Mouse (Mus musculus) heart, embryonic 14.5 days (tissue): Measurements from ENCODE around the gene Il15. TPM values are rescaled to one million over a fixed set of nuclear protein-coding genes. Genes with fewer than 3 reads are reported as not detected.

Experiments used
- ATAC-seq: fragments of 200-750 bp; cut with Nextera tagmentation; 2 replicates; pipeline ENCODE4 v1.8.0; 2017; ENCODE audit warnings: low read depth, moderate TSS enrichment; ENCODE audit not compliant: insufficient number of reproducible peaks, insufficient read depth, low FRiP score
- H3K27ac ChIP-seq, 2 experiments: fragments of 200-500 bp in 1 of 2; fragments of 300-500 bp in 1 of 2; sonication (generic) in 1 of 2; replicated peaks in 1 of 2; 2 replicates each; pipeline ENCODE4 v1.5.1; 2012 to 2014; ENCODE audit warnings: low read depth in 2 of 2, low read length in 2 of 2, control low read depth in 1 of 2, mild to moderate bottlenecking in 1 of 2, mixed read lengths in 1 of 2; ENCODE audit not compliant: control insufficient read depth in 1 of 2, insufficient read depth in 1 of 2
- H3K27me3 ChIP-seq: fragments of 300-500 bp; sonication (generic); 2 replicates; pipeline ENCODE4 v1.6.1; 2014; ENCODE audit warnings: mild to moderate bottlenecking, low read length, control low read depth; ENCODE audit not compliant: control insufficient read depth, insufficient read depth
- H3K36me3 ChIP-seq: fragments of 300-500 bp; sonication (generic); 2 replicates; pipeline ENCODE4 v1.6.1; 2014; ENCODE audit warnings: mild to moderate bottlenecking, control low read depth, low read length, mixed read lengths; ENCODE audit not compliant: control insufficient read depth, insufficient read depth
- H3K4me1 ChIP-seq, 2 experiments: fragments of 200-500 bp in 1 of 2; fragments of 300-500 bp in 1 of 2; sonication (generic) in 1 of 2; 2 replicates each; pipeline ENCODE4 v1.6.1; 2012 to 2014; ENCODE audit warnings: low read length in 2 of 2, control low read depth in 1 of 2, mixed read lengths in 1 of 2; ENCODE audit not compliant: control insufficient read depth in 2 of 2, insufficient read depth in 2 of 2
- H3K4me2 ChIP-seq: fragments of 300-500 bp; sonication (generic); 2 replicates; pipeline ENCODE4 v1.6.1; 2014; ENCODE audit warnings: mild to moderate bottlenecking, low read length
- H3K4me3 ChIP-seq, 2 experiments: fragments of 200-500 bp in 1 of 2; fragments of 300-500 bp in 1 of 2; sonication (generic) in 1 of 2; 2 replicates each; pipeline ENCODE4 v1.5.1; 2012 to 2014; ENCODE audit warnings: low read length in 2 of 2, mild to moderate bottlenecking in 2 of 2, control low read depth in 1 of 2, low read depth in 1 of 2, moderate library complexity in 1 of 2; ENCODE audit not compliant: control insufficient read depth in 1 of 2, insufficient read depth in 1 of 2
- H3K9ac ChIP-seq: fragments of 300-500 bp; sonication (generic); 2 replicates; pipeline ENCODE4 v1.6.1; 2014; ENCODE audit warnings: mild to moderate bottlenecking, low read length
- H3K9me3 ChIP-seq: fragments of 300-500 bp; sonication (generic); 2 replicates; pipeline ENCODE4 v1.6.1; 2016; ENCODE audit warnings: low read length, control low read depth; ENCODE audit not compliant: control insufficient read depth
- WGBS: fragments of 180-500 bp; shearing (Covaris S2); extraction: QIAGEN DNeasy Blood & Tissue Kit; methylation state at CpG from one replicate; pipeline ENCODE4 v1.1.7; 2014; 5-methylcytosine and 5-hydroxymethylcytosine counted together
- polyA plus RNA-seq: library from polyadenylated mRNA; unstranded; fragments of >200 nt; fragmentation: Nextera tagmentation; extraction: Ambion mirVana; gene quantifications from 2 replicates; pipeline ENCODE4 v1.2.1, GENCODE M21; 2014

Gene Il15
- polyA plus RNA-seq, 1 experiment from 2014 or later, result 26.8 TPM

DNA sequence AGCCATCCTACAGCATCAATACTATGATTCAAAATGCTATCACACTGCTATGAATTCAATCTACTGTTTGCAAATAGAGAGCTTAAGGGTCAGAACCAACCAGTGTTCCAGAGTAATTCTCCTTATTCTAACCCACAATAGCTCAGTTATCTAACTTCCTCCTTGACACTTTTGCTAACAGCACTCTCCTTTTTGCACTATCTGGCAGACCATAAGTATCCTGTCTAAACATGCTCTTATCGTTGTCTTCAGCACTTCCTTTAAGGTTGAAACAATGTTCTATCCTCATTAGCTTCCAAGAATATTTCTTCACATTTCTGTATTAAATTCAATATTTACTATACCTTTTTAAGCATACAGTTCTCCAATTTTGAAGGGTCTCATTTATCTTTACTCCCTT, 15.4 kb downstream of the Il15 start:
- Histone ChIP-seq H3K27me3 (no peaks in the 10 kb centered on the region), H3K36me3 (no peaks in the 10 kb centered on the region), H3K4me1 (peaks cover 2 to 38% of the 10 kb centered on the region in 2 experiments; a peak in 3 of 4 replicates), H3K27ac (peak overlapping the region in 1 of 2 experiments; percentile 67; a peak in 2 of 4 replicates), H3K9ac (no peak overlapping the region), H3K9me3 (no peaks in the 10 kb centered on the region), H3K4me3 (no peak overlapping the region), H3K4me2 (no peak overlapping the region)
- peak; percentile 75; the same call in 1 of the 2 replicates for ATAC-seq
- 3% methylated on average over 1 of the region's 1 CpGs for WGBS

DNA sequence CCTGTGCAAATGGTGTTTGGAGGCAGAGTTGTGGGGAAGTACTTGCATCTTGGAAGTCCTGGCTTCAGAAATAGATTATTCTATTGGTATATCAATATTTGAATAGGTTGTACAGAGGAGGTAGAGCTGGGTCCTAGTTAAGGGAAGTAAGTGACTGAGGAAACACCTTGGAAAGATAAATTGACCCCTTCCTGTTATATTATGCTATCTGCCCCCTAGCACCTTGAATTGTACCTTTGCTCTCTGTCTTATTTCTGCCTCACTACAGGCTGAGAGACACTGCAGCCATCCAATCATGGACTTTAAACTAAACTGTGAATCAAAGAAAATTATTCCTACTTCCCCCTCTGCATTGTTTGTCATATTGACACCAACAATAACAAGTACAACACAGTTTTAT, 17.2 kb downstream of the Il15 start:
- Histone ChIP-seq H3K4me1 (peaks cover 2 to 38% of the 10 kb centered on the region in 2 experiments; a peak in 3 of 4 replicates), H3K27me3 (no peaks in the 10 kb centered on the region), H3K9ac (no peak overlapping the region), H3K27ac (no peak overlapping the region), H3K4me3 (no peak overlapping the region), H3K9me3 (no peaks in the 10 kb centered on the region), H3K4me2 (no peak overlapping the region), H3K36me3 (no peaks in the 10 kb centered on the region)
- ATAC-seq, result no peak

DNA sequence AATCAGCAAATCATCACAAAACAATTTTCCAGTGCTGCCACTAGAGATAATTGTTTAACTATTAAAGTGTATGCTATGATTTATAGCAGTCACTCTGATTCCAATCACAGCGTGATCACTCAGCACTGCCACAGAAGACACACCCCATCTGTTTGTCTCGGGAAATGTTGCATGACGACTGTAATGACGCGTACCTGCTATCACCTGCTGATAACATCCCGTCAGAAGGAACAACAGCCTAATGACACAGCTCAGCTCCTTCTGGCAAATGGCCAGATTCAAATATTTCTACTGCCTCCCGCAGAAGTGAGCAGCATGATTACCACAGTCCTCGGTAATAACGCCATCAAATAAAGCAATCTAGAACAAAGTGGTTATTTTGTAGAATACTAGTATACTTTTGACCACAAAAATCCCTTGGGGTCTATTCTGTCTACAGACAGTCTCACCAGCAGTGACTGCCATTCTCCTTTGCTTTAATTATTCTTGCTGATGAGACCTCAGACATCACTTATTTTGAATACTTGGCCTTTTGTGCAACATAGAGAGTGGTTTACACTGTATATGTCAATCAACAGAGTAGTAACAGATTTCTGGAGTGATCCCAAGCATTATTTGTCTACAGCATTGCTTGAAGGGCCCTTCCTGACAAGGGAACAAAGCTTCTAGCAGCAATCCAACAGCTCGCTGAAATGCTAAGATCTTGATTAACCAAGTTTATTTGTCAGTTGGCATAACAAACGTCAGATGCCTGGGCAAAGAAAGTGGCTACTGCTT, 18.4 kb downstream of the Il15 start:
- Histone ChIP-seq H3K9me3 (no peaks in the 10 kb centered on the region), H3K27ac (no peak overlapping the region; a peak in 1 of 4 replicates), H3K9ac (no peak overlapping the region), H3K4me3 (no peak overlapping the region), H3K4me2 (peak overlapping the region; percentile 19), H3K27me3 (no peaks in the 10 kb centered on the region), H3K4me1 (peaks cover 2 to 38% of the 10 kb centered on the region in 2 experiments; a peak in 3 of 4 replicates), H3K36me3 (no peaks in the 10 kb centered on the region)
- no peak for ATAC-seq
- 12% methylated on average over 11 of the region's 11 CpGs for WGBS

- no peak overlapping the region for H3K27ac ChIP-seq
- H3K36me3 ChIP-seq, result peaks cover 9% of the 10 kb centered on the region; the same call in 1 of the 2 replicates
- H3K27me3 ChIP-seq, result no peaks in the 10 kb centered on the region
- H3K4me2 ChIP-seq, result no peak overlapping the region
- H3K4me3 ChIP-seq, result no peak overlapping the region
- no peak for ATAC-seq
- H3K9me3 ChIP-seq, result no peaks in the 10 kb centered on the region
- peaks cover 2 to 33% of the 10 kb centered on the region in 2 experiments; a peak in 3 of 4 replicates for H3K4me1 ChIP-seq
- no peak overlapping the region for H3K9ac ChIP-seq
- 50% methylated on average over 3 of the region's 3 CpGs for WGBS
These were observed 19.7 kb downstream of the Il15 start for GRCm38 (mm10) chr8:82383346-82383745.

GRCm38 (mm10) chr8:82382316-82382715, 20.7 kb downstream of the Il15 start:
- no peak for ATAC-seq
- Histone ChIP-seq H3K4me3 (no peak overlapping the region), H3K36me3 (peaks cover 17% of the 10 kb centered on the region; the same call in 1 of the 2 replicates), H3K9ac (no peak overlapping the region), H3K27ac (no peak overlapping the region), H3K4me1 (peaks cover 2 to 26% of the 10 kb centered on the region in 2 experiments; a peak in 3 of 4 replicates), H3K4me2 (no peak overlapping the region), H3K27me3 (no peaks in the 10 kb centered on the region), H3K9me3 (no peaks in the 10 kb centered on the region)
- WGBS, result 53% methylated on average over 2 of the region's 2 CpGs

- ATAC-seq, result no peak
- H3K27ac ChIP-seq, result no peak overlapping the region
- H3K4me1 ChIP-seq, result peaks cover 0 to 4% of the 10 kb centered on the region in 2 experiments; a peak in 1 of 4 replicates
- 63% methylated on average over 4 of the region's 4 CpGs for WGBS
- H3K9ac ChIP-seq, result no peak overlapping the region
- H3K4me2 ChIP-seq, result no peak overlapping the region
- no peaks in the 10 kb centered on the region for H3K9me3 ChIP-seq
- H3K36me3 ChIP-seq, result peaks cover 24% of the 10 kb centered on the region; the same call in 1 of the 2 replicates
- H3K4me3 ChIP-seq, result no peak overlapping the region
- no peaks in the 10 kb centered on the region for H3K27me3 ChIP-seq
These were observed 28.6 kb downstream of the Il15 start for GRCm38 (mm10) chr8:82374470-82374869.

DNA sequence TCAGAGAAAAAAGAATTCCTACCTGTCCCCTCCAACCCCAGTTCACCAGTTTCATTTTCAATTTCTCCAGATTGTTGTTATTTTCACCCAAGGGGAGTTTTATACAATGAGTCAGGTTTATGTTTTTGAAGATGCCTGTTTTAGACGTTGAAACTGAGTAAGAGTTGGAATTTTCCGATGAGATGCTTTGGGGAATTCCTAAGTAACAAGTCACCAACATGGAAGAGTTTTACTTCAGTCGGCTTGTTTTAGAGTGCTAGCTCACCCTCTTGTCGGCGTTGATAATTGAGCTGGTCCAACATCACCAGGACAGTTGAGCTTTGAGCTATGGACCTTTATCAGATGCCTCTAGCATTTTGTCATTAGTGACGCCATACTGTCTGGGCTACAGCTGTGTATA, 30.2 kb downstream of the Il15 start:
- Histone ChIP-seq H3K9ac (no peak overlapping the region), H3K9me3 (no peaks in the 10 kb centered on the region), H3K4me3 (no peak overlapping the region), H3K4me2 (no peak overlapping the region), H3K27ac (no peak overlapping the region), H3K4me1 (peaks cover 0 to 4% of the 10 kb centered on the region in 2 experiments; a peak in 1 of 4 replicates), H3K27me3 (no peaks in the 10 kb centered on the region), H3K36me3 (peaks cover 13% of the 10 kb centered on the region; the same call in 1 of the 2 replicates)
- ATAC-seq, result no peak
- 70% methylated on average over 6 of the region's 6 CpGs for WGBS
